In genomic region chr3:107442191-107442590, GRCm38 (mm10) we compare ENCODE assay signal across 13 mouse cellular contexts. TPM values are rescaled to one million over a fixed set of nuclear protein-coding genes. Genes with fewer than 3 reads are reported as not detected.
DNase-seq lines count a peak whose midpoint lies in the region; ATAC-seq and TF ChIP-seq lines count a peak whose summit lies in the region.
"Had no signal": no experiment of that assay in that cellular context is flagged by ENCODE, and none has a peak within 500 bp of the region (broad histone marks: within the 10 kb centered on the region; RNA-seq: fewer than 3 reads in every experiment).

No protein-coding gene starts in this region.

- H3K4me2 ChIP-seq in kidney, postnatal 0 days (ENCODE audit: low read length), result no peak overlapping the region
- no peak overlapping the region for H3K4me2 ChIP-seq in embryonic facial prominence, embryonic 15.5 days (replicated peaks)
- H3K4me2 ChIP-seq: embryonic facial prominence, embryonic 12.5 days; intestine, embryonic 15.5 days; liver, embryonic 12.5 days had no signal

- H3K36me3 ChIP-seq in kidney, postnatal 0 days (ENCODE audit: insufficient read depth, low read length), result no peaks in the 10 kb centered on the region
- H3K36me3 ChIP-seq in embryonic facial prominence, embryonic 15.5 days, result no peaks in the 10 kb centered on the region
- H3K36me3 ChIP-seq: embryonic facial prominence, embryonic 12.5 days; intestine, embryonic 15.5 days; liver, embryonic 12.5 days had no signal

- peak; percentile 25; the same call in 1 of the 2 replicates for ATAC-seq in kidney, postnatal 0 days (replicated peaks; ENCODE audit: low FRiP score, low read depth)
- peak; percentile 59 for ATAC-seq in embryonic facial prominence, embryonic 15.5 days (ENCODE audit: insufficient number of reproducible peaks, low FRiP score, low TSS enrichment, low read depth)
- no peak for ATAC-seq in CD4-positive, CD25-positive, alpha-beta regulatory T cell, adult 4 months
- ATAC-seq: intestine, embryonic 15.5 days; liver, embryonic 12.5 days had no signal

- no peak overlapping the region for H3K4me3 ChIP-seq in kidney, postnatal 0 days (replicated peaks; ENCODE audit: low read depth, low read length)
- H3K4me3 ChIP-seq in embryonic facial prominence, embryonic 15.5 days (replicated peaks), result no peak overlapping the region
- H3K4me3 ChIP-seq: embryonic facial prominence, embryonic 12.5 days; heart, adult 2 months; intestine, embryonic 15.5 days; liver, embryonic 12.5 days had no signal

- no peaks in the 10 kb centered on the region for H3K9me3 ChIP-seq in kidney, postnatal 0 days (replicated peaks; ENCODE audit: low read length)
- no peaks in the 10 kb centered on the region for H3K9me3 ChIP-seq in embryonic facial prominence, embryonic 15.5 days (replicated peaks)
- H3K9me3 ChIP-seq: embryonic facial prominence, embryonic 12.5 days; intestine, embryonic 15.5 days; liver, embryonic 12.5 days had no signal

- WGBS in kidney, postnatal 0 days, result 72% methylated on average over 11 of the region's 11 CpGs
- WGBS in embryonic facial prominence, embryonic 15.5 days, result 59% methylated on average over 11 of the region's 11 CpGs

- no peaks in the 10 kb centered on the region; the same call in 1 of the 2 replicates for H3K27me3 ChIP-seq in kidney, postnatal 0 days (ENCODE audit: insufficient read depth, low read length)
- peaks cover 3% of the 10 kb centered on the region; the same call in 1 of the 2 replicates for H3K27me3 ChIP-seq in embryonic facial prominence, embryonic 15.5 days

- no peak for TF ChIP-seq CTCF in kidney, postnatal 0 days (IDR thresholded peaks at IDR 0.05; ENCODE audit: low read depth)

- H3K27ac ChIP-seq in kidney, postnatal 0 days, result no peak overlapping the region
- H3K27ac ChIP-seq in embryonic facial prominence, embryonic 15.5 days (replicated peaks), result no peak overlapping the region
- H3K27ac ChIP-seq: embryonic facial prominence, embryonic 12.5 days; heart, adult 2 months; intestine, embryonic 15.5 days; liver, embryonic 12.5 days had no signal

- DNase-seq in kidney, postnatal 0 days (ENCODE audit: low spot score), result no peak
- no peak for DNase-seq in kidney, postnatal 25 days
- peak; percentile 88 for DNase-seq in layer of hippocampus, adult 9-11 months
- peak; percentile 75 to 80 for DNase-seq in right cerebral cortex, postnatal 36 days (ENCODE audit: low spot score in 2 of 2)
- no peak for DNase-seq in cerebellum, adult 11 months
- DNase-seq: cerebellum, adult 8-10 months; heart, adult 2 months; heart, postnatal 14 days had no signal

- no peak overlapping the region for H3K9ac ChIP-seq in kidney, postnatal 0 days (ENCODE audit: low read depth, low read length)
- H3K9ac ChIP-seq in embryonic facial prominence, embryonic 15.5 days, result no peak overlapping the region
- H3K9ac ChIP-seq: embryonic facial prominence, embryonic 12.5 days; intestine, embryonic 15.5 days; liver, embryonic 12.5 days had no signal

- H3K4me1 ChIP-seq in kidney, postnatal 0 days (replicated peaks; ENCODE audit: insufficient read depth, low read length), result no peaks in the 10 kb centered on the region
- H3K4me1 ChIP-seq in embryonic facial prominence, embryonic 15.5 days, result no peaks in the 10 kb centered on the region; the same call in 1 of the 2 replicates
- H3K4me1 ChIP-seq: intestine, embryonic 15.5 days; liver, embryonic 12.5 days had no signal

RNA-seq across cellular contexts. Expression of gene Kcnc4, which starts 17.2 kb away (rescaled TPM):
- 0.08 and 0.12 TPM in 2 replicates for polyA plus RNA-seq in kidney, postnatal 0 days (2015; fragmentation: Nextera tagmentation; extraction: Ambion mirVana)
- 0.53 and 0.76 TPM in 2 replicates for polyA plus RNA-seq in embryonic facial prominence, embryonic 15.5 days (2015; fragmentation: Nextera tagmentation; extraction: Ambion mirVana)
- not detected for polyA plus RNA-seq in CD4-positive, CD25-positive, alpha-beta regulatory T cell, adult 4 months (2017; shearing (Covaris generic))
- polyA plus RNA-seq: liver, embryonic 12.5 days had no signal

Comparison
In these comparisons a context has a peak if more than half of its experiments do, and no peak if none do; other contexts are left out.
1. DNase-seq: peak in layer of hippocampus, adult 9-11 months (single experiment) and right cerebral cortex, postnatal 36 days (2 of 2); none in kidney, postnatal 0 days (single experiment), kidney, postnatal 25 days (0 of 2) and cerebellum, adult 11 months (single experiment).